Mouse (Mus musculus): ENCODE data around the gene Ssbp2. TPM values are rescaled to one million over a fixed set of nuclear protein-coding genes. Genes with fewer than 3 reads are reported as not detected.

The Ssbp2 gene
- polyA plus RNA-seq, 1 experiment, result 119 TPM

- DNase-seq (ENCODE audit: extremely low spot score in 1 of 2, low spot score in 1 of 2), result no peak
Measured at GRCm38 (mm10) chr13:91616050-91616449, 156.0 kb downstream of the Ssbp2 start.

GRCm38 (mm10) chr13:91616876-91617275 is 156.8 kb downstream of the Ssbp2 start:
- no peak for DNase-seq (ENCODE audit: extremely low spot score in 1 of 2, low spot score in 1 of 2)

GRCm38 (mm10) chr13:91619431-91619830 is 159.3 kb downstream of the Ssbp2 start:
- no peak for DNase-seq (ENCODE audit: extremely low spot score in 1 of 2, low spot score in 1 of 2)

- no peak for DNase-seq (ENCODE audit: extremely low spot score in 1 of 2, low spot score in 1 of 2)
Measured at GRCm38 (mm10) chr13:91620541-91620940, 160.5 kb downstream of the Ssbp2 start.

- DNase-seq (ENCODE audit: extremely low spot score in 1 of 2, low spot score in 1 of 2), result no peak
Measured at GRCm38 (mm10) chr13:91631291-91631799, 171.3 kb downstream of the Ssbp2 start.

GRCm38 (mm10) chr13:91634123-91634522 is 174.0 kb downstream of the Ssbp2 start:
- no peak for DNase-seq (ENCODE audit: extremely low spot score in 1 of 2, low spot score in 1 of 2)

- no peak for DNase-seq (ENCODE audit: extremely low spot score in 1 of 2, low spot score in 1 of 2)
Measured at GRCm38 (mm10) chr13:91635957-91636356, 175.9 kb downstream of the Ssbp2 start.

- DNase-seq (ENCODE audit: extremely low spot score in 1 of 2, low spot score in 1 of 2), result peak; percentile 78 to 93
Measured at GRCm38 (mm10) chr13:91636814-91637213, 176.7 kb downstream of the Ssbp2 start.

GRCm38 (mm10) chr13:91638836-91639235 is 178.8 kb downstream of the Ssbp2 start:
- no peak for DNase-seq (ENCODE audit: extremely low spot score in 1 of 2, low spot score in 1 of 2)

- DNase-seq (ENCODE audit: extremely low spot score in 1 of 2, low spot score in 1 of 2), result no peak
Measured at GRCm38 (mm10) chr13:91640219-91640618, 180.1 kb downstream of the Ssbp2 start.

- peak in 1 of 2 experiments; percentile 64 for DNase-seq (ENCODE audit: extremely low spot score in 1 of 2, low spot score in 1 of 2)
Measured at GRCm38 (mm10) chr13:91648240-91648639, 188.2 kb downstream of the Ssbp2 start.

- DNase-seq (ENCODE audit: extremely low spot score in 1 of 2, low spot score in 1 of 2), result no peak
Measured at GRCm38 (mm10) chr13:91649926-91650325, 189.8 kb downstream of the Ssbp2 start.

- DNase-seq (ENCODE audit: extremely low spot score in 1 of 2, low spot score in 1 of 2), result no peak
Measured at GRCm38 (mm10) chr13:91661068-91661795, 201.1 kb downstream of the Ssbp2 start.

- no peak for DNase-seq (ENCODE audit: extremely low spot score in 1 of 2, low spot score in 1 of 2)
Measured at GRCm38 (mm10) chr13:91662751-91663150, 202.7 kb downstream of the Ssbp2 start.

- peak in 1 of 2 experiments; percentile 20 for DNase-seq (ENCODE audit: extremely low spot score in 1 of 2, low spot score in 1 of 2)
Measured at GRCm38 (mm10) chr13:91673241-91673640, 213.2 kb downstream of the Ssbp2 start.

GRCm38 (mm10) chr13:91680764-91681437 is 220.8 kb downstream of the Ssbp2 start:
- DNase-seq (ENCODE audit: extremely low spot score in 1 of 2, low spot score in 1 of 2), result no peak

- no peak for DNase-seq (ENCODE audit: extremely low spot score in 1 of 2, low spot score in 1 of 2)
Measured at GRCm38 (mm10) chr13:91681474-91681873, 221.4 kb downstream of the Ssbp2 start.

- no peak for DNase-seq (ENCODE audit: extremely low spot score in 1 of 2, low spot score in 1 of 2)
Measured at GRCm38 (mm10) chr13:91690118-91690517, 230.0 kb downstream of the Ssbp2 start.

- DNase-seq (ENCODE audit: extremely low spot score in 1 of 2, low spot score in 1 of 2), result no peak
Measured at GRCm38 (mm10) chr13:91693615-91694014, 233.5 kb downstream of the Ssbp2 start.

- DNase-seq (ENCODE audit: extremely low spot score in 1 of 2, low spot score in 1 of 2), result no peak
Measured at GRCm38 (mm10) chr13:91695406-91695805, 235.3 kb downstream of the Ssbp2 start.

GRCm38 (mm10) chr13:91696109-91696645 is 236.1 kb downstream of the Ssbp2 start:
- no peak for DNase-seq (ENCODE audit: extremely low spot score in 1 of 2, low spot score in 1 of 2)
